Mouse (Mus musculus): ENCODE data around the gene Hectd2.

Hectd2 gene

DNA sequence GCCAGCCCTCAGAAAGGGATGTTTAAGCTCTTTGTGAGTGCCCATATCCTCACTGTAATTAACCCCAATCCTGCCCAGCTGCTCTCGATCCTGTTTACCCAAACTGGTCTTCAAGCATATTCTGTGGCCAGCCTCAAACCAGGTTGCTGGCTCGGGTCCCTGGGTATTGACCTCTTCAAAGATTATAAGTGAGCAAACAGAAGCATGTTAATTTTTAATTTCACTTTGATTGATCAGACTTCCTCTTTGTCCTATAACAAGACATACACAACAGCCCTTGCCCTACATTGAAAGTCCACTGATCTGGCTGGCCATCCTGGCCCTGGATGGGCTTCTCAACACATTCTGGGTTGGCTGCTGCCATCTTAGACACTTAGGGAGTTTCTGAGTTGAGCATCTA, 109.5 kb downstream of the Hectd2 start:
- DNase-seq, result no peak

DNA sequence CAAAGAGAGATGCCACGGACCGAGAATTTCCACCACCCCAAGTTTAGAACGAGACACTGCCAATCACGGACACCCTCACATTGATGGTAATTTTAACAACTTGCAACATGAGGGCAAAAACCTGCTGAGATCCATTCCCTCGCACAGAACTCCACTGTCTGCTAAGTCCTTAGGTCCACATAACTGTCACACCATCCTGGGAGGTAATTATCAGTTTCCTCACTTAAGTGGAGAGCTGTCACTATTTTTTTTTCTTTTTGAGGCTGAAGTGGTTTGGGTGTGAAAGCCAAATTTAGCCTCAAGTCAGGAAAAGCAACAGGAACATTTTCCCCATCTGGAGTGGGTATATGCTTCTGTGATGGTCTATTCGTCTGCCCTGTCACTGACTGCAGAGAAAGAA, 110.0 kb downstream of the Hectd2 start:
- no peak for DNase-seq

DNA sequence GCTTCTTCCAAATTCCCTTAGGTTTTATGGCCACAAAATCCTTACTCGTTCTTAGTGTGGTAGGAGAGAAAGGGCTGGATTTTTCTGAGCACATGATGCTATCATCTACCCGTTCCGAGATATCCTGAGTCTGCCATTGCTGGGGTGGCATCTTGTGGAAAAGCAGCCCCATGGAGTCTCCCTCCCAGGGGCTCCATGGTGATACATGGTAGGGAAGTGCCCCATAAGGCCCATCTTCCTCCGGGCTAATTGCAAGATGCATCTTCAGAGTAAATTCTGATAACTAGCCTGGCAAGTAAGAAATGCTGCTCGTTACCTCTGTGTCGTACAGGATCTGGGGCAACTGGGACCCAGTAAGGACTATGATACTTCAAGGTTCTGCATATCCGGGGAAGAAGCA, 110.8 kb downstream of the Hectd2 start:
- no peak for DNase-seq

DNA sequence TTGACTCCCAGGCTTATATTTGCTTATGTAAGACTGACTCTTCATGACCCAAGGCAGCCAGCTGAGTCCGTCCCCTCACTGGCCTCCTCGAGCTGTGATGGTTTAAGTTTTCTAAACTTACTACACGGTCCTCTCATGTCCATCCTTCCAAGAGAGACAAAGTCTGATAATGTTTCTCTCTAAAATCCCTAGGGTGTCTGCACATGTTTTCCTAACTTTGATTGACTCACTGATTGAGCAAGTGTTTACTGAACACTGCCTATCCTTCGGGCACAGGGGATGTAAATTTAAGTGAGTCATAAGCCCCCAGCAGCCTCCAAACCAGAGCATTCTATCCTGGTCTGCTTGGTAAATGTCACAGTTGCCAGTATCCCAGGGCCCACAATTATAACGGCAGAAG, 111.2 kb downstream of the Hectd2 start:
- no peak for DNase-seq

DNA sequence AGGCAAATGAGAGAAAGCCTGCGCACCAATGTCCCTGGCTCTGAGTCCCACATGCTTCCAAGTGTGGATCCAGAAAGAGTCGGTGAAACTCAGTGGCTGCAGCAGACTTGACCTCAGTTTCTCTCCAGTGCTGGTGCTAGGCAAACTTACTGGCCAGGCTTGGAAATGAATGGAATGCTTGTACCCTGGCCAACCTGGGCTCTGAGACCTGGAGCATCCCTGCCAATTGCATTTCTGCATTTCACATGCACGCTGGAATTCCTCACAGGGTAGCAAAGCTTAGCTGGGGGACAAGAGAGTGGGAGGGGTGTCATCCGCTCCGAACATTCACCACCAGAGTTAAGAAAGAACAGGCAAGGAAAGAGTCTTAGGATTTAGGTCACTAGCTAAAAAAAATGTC, 112.0 kb downstream of the Hectd2 start:
- no peak for DNase-seq

DNA sequence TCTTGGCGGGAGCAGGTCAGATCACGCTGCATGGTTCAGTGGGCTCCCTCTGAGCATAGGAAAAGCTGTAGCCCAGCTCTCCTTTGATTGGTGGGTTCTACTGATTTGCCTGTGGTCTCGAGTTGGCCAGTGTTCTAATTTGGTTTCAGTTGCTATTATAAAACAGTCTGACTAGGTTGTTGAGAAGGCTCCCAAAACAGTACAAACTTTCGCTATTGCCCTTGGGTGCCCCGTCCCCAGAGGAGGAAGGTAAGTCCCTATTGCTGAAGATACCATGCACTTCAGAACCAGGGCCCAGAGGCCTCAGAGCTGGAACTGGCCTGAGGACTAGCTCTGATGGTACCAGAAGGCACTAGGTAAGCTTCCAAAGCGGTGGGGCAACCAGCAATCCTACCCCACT, 112.9 kb downstream of the Hectd2 start:
- no peak for DNase-seq

DNA sequence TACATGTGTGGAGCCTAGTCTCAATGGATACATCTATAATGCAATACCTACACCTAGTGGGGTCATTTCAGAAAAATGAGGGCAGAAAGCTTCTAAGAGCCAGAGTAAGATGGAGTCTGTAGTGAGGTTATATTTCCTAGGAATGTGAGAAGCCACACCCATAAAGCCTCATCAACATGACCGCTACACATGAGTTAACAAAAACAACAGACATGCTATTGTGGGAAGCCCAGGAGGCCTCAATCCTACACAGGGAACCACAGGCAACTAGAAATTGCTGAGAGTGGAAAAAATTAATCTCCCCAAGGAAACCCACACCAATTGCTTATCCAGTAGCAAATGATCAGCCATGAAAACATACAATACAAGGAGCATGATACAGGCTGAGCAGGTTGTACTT, 113.7 kb downstream of the Hectd2 start:
- no peak for DNase-seq

DNA sequence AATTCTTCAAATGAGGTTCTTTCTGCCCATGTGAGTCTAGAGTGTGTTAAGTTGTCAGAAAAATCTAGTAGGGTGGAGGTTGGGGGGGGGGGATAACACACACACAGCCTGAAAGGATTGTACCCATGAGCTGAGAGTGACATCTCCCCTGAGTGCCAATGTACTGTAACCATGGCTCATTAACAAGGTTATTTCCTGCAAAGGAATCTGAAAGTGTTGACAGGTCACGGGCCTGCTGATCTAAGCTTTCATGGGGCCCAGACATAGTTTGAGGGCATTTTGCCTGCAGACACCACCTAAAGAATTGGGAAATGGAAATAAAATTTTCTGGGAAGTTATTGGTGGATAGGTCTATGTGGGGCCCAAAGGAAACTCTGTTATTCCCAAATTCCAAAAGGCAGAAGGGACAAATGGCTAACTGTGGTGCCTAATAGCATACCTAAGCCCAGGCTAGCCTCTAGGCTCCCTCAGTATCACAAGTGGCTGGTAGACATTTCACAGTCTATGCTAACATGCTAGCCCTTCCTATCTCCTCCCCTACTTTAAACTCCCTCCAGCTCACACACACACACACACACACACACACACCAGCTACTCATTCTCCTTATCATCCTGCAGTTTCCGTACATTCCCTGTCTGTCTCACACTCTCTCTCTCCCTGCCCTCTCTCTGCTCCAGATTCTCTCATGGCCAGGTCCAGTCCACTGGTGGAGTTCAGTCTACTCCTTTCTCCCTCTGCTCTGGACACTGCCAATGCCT, 114.6 kb downstream of the Hectd2 start:
- no peak for DNase-seq

DNA sequence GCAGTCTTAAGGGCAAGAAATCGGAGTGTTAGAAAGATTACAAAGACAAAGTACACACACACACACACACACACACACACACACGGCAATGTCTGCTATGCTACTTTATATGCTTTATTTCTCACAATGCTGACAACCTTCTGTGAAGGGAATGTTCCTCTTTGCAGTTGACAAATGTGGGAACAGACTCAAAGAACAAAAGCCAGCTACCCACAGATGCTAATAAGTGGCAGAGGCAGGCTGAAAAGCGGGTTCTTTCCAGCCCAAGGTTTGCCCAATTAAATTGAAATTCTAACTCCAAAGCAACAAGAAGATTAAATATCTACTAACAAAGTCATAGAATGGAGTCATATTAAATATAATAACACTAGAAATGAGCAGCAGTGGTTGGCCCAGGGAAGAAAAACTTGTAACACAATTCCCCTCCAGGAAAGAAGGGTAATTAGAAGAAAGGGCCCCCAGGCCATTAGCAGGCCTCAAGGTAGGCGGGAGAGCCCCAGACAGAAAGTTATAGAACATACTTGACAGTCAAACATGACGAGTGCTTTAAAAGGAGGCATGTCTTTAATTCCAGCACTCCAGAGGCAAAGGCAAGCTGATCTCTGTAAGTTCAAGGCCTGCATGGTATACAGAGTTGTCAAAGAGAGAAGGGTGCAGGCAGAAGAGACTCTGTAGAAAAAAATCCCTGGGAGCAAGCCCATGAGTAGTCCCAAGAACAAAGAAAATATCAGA, 115.4 kb downstream of the Hectd2 start:
- no peak for DNase-seq
